Mouse (Mus musculus) hindbrain, embryonic 15.5 days (tissue): ENCODE results near the gene Pxdn. TPM values are rescaled to one million over a fixed set of nuclear protein-coding genes. Genes with fewer than 3 reads are reported as not detected.

ENCODE experiments used
- ATAC-seq: fragments of 200-750 bp; cut with Nextera tagmentation; 2 replicates; pipeline ENCODE4 v1.8.0; 2017; ENCODE audit warnings: low read depth, moderate number of reproducible peaks, moderate TSS enrichment; ENCODE audit not compliant: low FRiP score
- H3K27ac ChIP-seq: fragments of 300-500 bp; sonication (generic); replicated peaks from 2 replicates; pipeline ENCODE4 v1.5.1; 2015; ENCODE audit warnings: mild to moderate bottlenecking, inconsistent platforms
- H3K27me3 ChIP-seq: fragments of 300-500 bp; sonication (generic); 2 replicates; pipeline ENCODE4 v1.6.1; 2015; ENCODE audit warnings: control low read depth, inconsistent platforms
- H3K36me3 ChIP-seq: fragments of 300-500 bp; sonication (generic); 2 replicates; pipeline ENCODE4 v1.6.1; 2015; ENCODE audit warnings: control low read depth, inconsistent platforms
- H3K4me1 ChIP-seq: fragments of 300-500 bp; sonication (generic); replicated peaks from 2 replicates; pipeline ENCODE4 v1.6.1; 2015; ENCODE audit warnings: control low read depth, inconsistent platforms
- H3K4me2 ChIP-seq: fragments of 300-500 bp; sonication (generic); 2 replicates; pipeline ENCODE4 v1.6.1; 2015; ENCODE audit warnings: moderate library complexity, mild to moderate bottlenecking, inconsistent platforms
- H3K4me3 ChIP-seq: fragments of 300-500 bp; sonication (generic); 2 replicates; pipeline ENCODE4 v1.5.1; 2015; ENCODE audit warnings: mild to moderate bottlenecking, inconsistent platforms
- H3K9ac ChIP-seq: fragments of 300-500 bp; sonication (generic); 2 replicates; pipeline ENCODE4 v1.6.1; 2015; ENCODE audit warnings: inconsistent platforms
- H3K9me3 ChIP-seq: fragments of 300-500 bp; sonication (generic); 2 replicates; pipeline ENCODE4 v1.6.1; 2016; ENCODE audit warnings: control low read depth, inconsistent platforms
- WGBS: fragments of 180-500 bp; shearing (Covaris S2); methylation state at CpG from one replicate; pipeline ENCODE4 v1.1.7; 2015; 5-methylcytosine and 5-hydroxymethylcytosine counted together
- polyA plus RNA-seq: library from polyadenylated mRNA; unstranded; fragments of >200 nt; fragmentation: Nextera tagmentation; extraction: Ambion mirVana; gene quantifications from 2 replicates; pipeline ENCODE4 v1.2.1, GENCODE M21; 2015

Pxdn gene
- polyA plus RNA-seq, 1 experiment from 2014 or later, result 46.9 TPM

GRCm38 (mm10) chr12:29998895-29999294 lies 61.5 kb downstream of the Pxdn start:
- 92% methylated on average over 5 of the region's 5 CpGs for WGBS
- no peak overlapping the region for H3K27ac ChIP-seq
- no peak for ATAC-seq

GRCm38 (mm10) chr12:30001951-30002350 lies 64.5 kb downstream of the Pxdn start:
- ATAC-seq, result no peak
- no peak overlapping the region for H3K4me2 ChIP-seq
- WGBS, result 99% methylated on average over 16 of the region's 16 CpGs

More at GRCm38 (mm10) chr12:29998895-29999294, 61.5 kb downstream of the Pxdn start:
- Histone ChIP-seq H3K4me3 (no peak overlapping the region), H3K9ac (no peak overlapping the region), H3K27me3 (no peaks in the 10 kb centered on the region), H3K9me3 (no peaks in the 10 kb centered on the region), H3K4me2 (no peak overlapping the region), H3K4me1 (peaks cover 4% of the 10 kb centered on the region), H3K36me3 (peaks cover 92% of the 10 kb centered on the region)

GRCm38 (mm10) chr12:30003680-30004364 lies 66.4 kb downstream of the Pxdn start:
- Histone ChIP-seq H3K36me3 (peaks cover 79% of the 10 kb centered on the region), H3K27me3 (no peaks in the 10 kb centered on the region), H3K4me3 (no peak overlapping the region), H3K27ac (peak overlapping the region; percentile 67), H3K9ac (no peak overlapping the region), H3K4me2 (no peak overlapping the region), H3K9me3 (no peaks in the 10 kb centered on the region), H3K4me1 (peaks cover 19% of the 10 kb centered on the region)
- 47% methylated on average over 14 of the region's 14 CpGs for WGBS
- ATAC-seq, result peak; percentile 77

More at GRCm38 (mm10) chr12:30001951-30002350, 64.5 kb downstream of the Pxdn start:
- Histone ChIP-seq H3K27me3 (no peaks in the 10 kb centered on the region), H3K27ac (no peak overlapping the region), H3K9ac (no peak overlapping the region), H3K4me1 (peaks cover 19% of the 10 kb centered on the region), H3K4me3 (no peak overlapping the region), H3K9me3 (no peaks in the 10 kb centered on the region), H3K36me3 (peaks cover 81% of the 10 kb centered on the region)

- Histone ChIP-seq H3K4me2 (no peak overlapping the region), H3K9ac (no peak overlapping the region), H3K4me3 (no peak overlapping the region), H3K27ac (peak overlapping the region; percentile 67), H3K9me3 (no peaks in the 10 kb centered on the region), H3K27me3 (no peaks in the 10 kb centered on the region), H3K36me3 (peaks cover 77% of the 10 kb centered on the region), H3K4me1 (peaks cover 19% of the 10 kb centered on the region)
- peak; percentile 69 for ATAC-seq
- WGBS, result 48% methylated on average over 5 of the region's 5 CpGs
Measured at GRCm38 (mm10) chr12:30004365-30004723, 66.9 kb downstream of the Pxdn start.

GRCm38 (mm10) chr12:30006586-30006985 lies 69.2 kb downstream of the Pxdn start:
- Histone ChIP-seq H3K27ac (no peak overlapping the region), H3K9me3 (no peaks in the 10 kb centered on the region), H3K4me3 (no peak overlapping the region), H3K27me3 (no peaks in the 10 kb centered on the region), H3K9ac (no peak overlapping the region), H3K4me2 (no peak overlapping the region), H3K4me1 (peaks cover 19% of the 10 kb centered on the region), H3K36me3 (peaks cover 62% of the 10 kb centered on the region)
- WGBS, result 84% methylated on average over 9 of the region's 9 CpGs
- no peak for ATAC-seq

- no peak overlapping the region for H3K4me3 ChIP-seq
- H3K9me3 ChIP-seq, result no peaks in the 10 kb centered on the region
- H3K9ac ChIP-seq, result no peak overlapping the region
- peaks cover 62% of the 10 kb centered on the region for H3K36me3 ChIP-seq
- H3K4me2 ChIP-seq, result no peak overlapping the region
- H3K27me3 ChIP-seq, result no peaks in the 10 kb centered on the region
- ATAC-seq, result no peak
- H3K27ac ChIP-seq, result no peak overlapping the region
- 80% methylated on average over 5 of the region's 5 CpGs for WGBS
- H3K4me1 ChIP-seq, result peaks cover 16% of the 10 kb centered on the region
Measured at GRCm38 (mm10) chr12:30008741-30009140, 71.3 kb downstream of the Pxdn start.

- H3K27ac ChIP-seq, result no peak overlapping the region
- peaks cover 40% of the 10 kb centered on the region for H3K36me3 ChIP-seq
- no peak for ATAC-seq
- H3K4me1 ChIP-seq, result peaks cover 4% of the 10 kb centered on the region; the same call in 1 of the 2 replicates
- H3K9ac ChIP-seq, result no peak overlapping the region
- no peaks in the 10 kb centered on the region for H3K9me3 ChIP-seq
- 86% methylated on average over 9 of the region's 9 CpGs for WGBS
- no peak overlapping the region for H3K4me3 ChIP-seq
- H3K4me2 ChIP-seq, result no peak overlapping the region
- H3K27me3 ChIP-seq, result no peaks in the 10 kb centered on the region
Measured at GRCm38 (mm10) chr12:30015501-30015900, 78.1 kb downstream of the Pxdn start.

GRCm38 (mm10) chr12:30017131-30017530 lies 79.7 kb downstream of the Pxdn start:
- H3K4me1 ChIP-seq, result peaks cover 4% of the 10 kb centered on the region; the same call in 1 of the 2 replicates
- peaks cover 32% of the 10 kb centered on the region for H3K36me3 ChIP-seq
- no peak overlapping the region for H3K4me2 ChIP-seq
- H3K27me3 ChIP-seq, result no peaks in the 10 kb centered on the region
- no peak overlapping the region for H3K9ac ChIP-seq
- H3K4me3 ChIP-seq, result no peak overlapping the region
- no peaks in the 10 kb centered on the region for H3K9me3 ChIP-seq
- no peak overlapping the region for H3K27ac ChIP-seq
- ATAC-seq, result no peak
- 75% methylated on average over 3 of the region's 3 CpGs for WGBS

GRCm38 (mm10) chr12:30020447-30020846 lies 83.0 kb downstream of the Pxdn start:
- H3K27me3 ChIP-seq, result no peaks in the 10 kb centered on the region
- H3K4me3 ChIP-seq, result no peak overlapping the region
- H3K9me3 ChIP-seq, result no peaks in the 10 kb centered on the region
- peaks cover 10% of the 10 kb centered on the region for H3K36me3 ChIP-seq
- no peak overlapping the region for H3K27ac ChIP-seq
- no peak overlapping the region for H3K4me2 ChIP-seq
- peaks cover 4% of the 10 kb centered on the region; the same call in 1 of the 2 replicates for H3K4me1 ChIP-seq
- ATAC-seq, result no peak
- H3K9ac ChIP-seq, result no peak overlapping the region

GRCm38 (mm10) chr12:30023491-30023890 lies 86.1 kb downstream of the Pxdn start:
- Histone ChIP-seq H3K4me1 (no peaks in the 10 kb centered on the region), H3K36me3 (0 out of 2 replicates have a peak, but pooled peaks cover 3% of the 10 kb centered on the region), H3K4me3 (no peak overlapping the region), H3K9me3 (no peaks in the 10 kb centered on the region), H3K27me3 (no peaks in the 10 kb centered on the region), H3K9ac (no peak overlapping the region), H3K4me2 (no peak overlapping the region), H3K27ac (no peak overlapping the region)
- 43% methylated on average over 3 of the region's 3 CpGs for WGBS
- ATAC-seq, result no peak

- Histone ChIP-seq H3K4me2 (no peak overlapping the region), H3K4me1 (no peaks in the 10 kb centered on the region), H3K9me3 (no peaks in the 10 kb centered on the region), H3K4me3 (no peak overlapping the region), H3K36me3 (0 out of 2 replicates have a peak, but pooled peaks cover 3% of the 10 kb centered on the region), H3K27ac (no peak overlapping the region), H3K27me3 (no peaks in the 10 kb centered on the region), H3K9ac (no peak overlapping the region)
- ATAC-seq, result no peak
- WGBS, result 54% methylated on average over 2 of the region's 2 CpGs
Measured at GRCm38 (mm10) chr12:30024264-30024825, 86.9 kb downstream of the Pxdn start.

GRCm38 (mm10) chr12:30027721-30028340 lies 90.4 kb downstream of the Pxdn start:
- no peak overlapping the region for H3K4me3 ChIP-seq
- 84% methylated on average over 3 of the region's 3 CpGs for WGBS
- H3K9ac ChIP-seq, result no peak overlapping the region
- H3K4me2 ChIP-seq, result no peak overlapping the region
- H3K4me1 ChIP-seq, result no peaks in the 10 kb centered on the region
- ATAC-seq, result no peak
- 0 out of 2 replicates have a peak, but pooled peaks cover 1% of the 10 kb centered on the region for H3K36me3 ChIP-seq
- no peaks in the 10 kb centered on the region for H3K27me3 ChIP-seq
- no peak overlapping the region for H3K27ac ChIP-seq
- no peaks in the 10 kb centered on the region for H3K9me3 ChIP-seq
